Mouse (Mus musculus) CD4-positive, CD25-positive, alpha-beta regulatory T cell, adult 4 months (primary cell): ENCODE results near the gene Cplx1. TPM values are rescaled to one million over a fixed set of nuclear protein-coding genes. Genes with fewer than 3 reads are reported as not detected.
A peak's percentile ranks its signal among the peaks of the same experiment; 100 is the strongest.
"Not testable (repeated sequence)": the region's sequence is repeated elsewhere in the genome, so short reads cannot be mapped to it uniquely, and the experiment has no call there.

Experiments
- ATAC-seq: one replicate; pipeline ENCODE4 v1.8.0; 2017
- polyA plus RNA-seq, 2 experiments: library from polyadenylated mRNA; unstranded; fragments of 100-300 nt; shearing (Covaris generic); gene quantifications; one replicate each; pipeline ENCODE4 v1.2.1; 2017

Gene Cplx1
- polyA plus RNA-seq, 2 experiments from 2014 or later = not detected

- ATAC-seq = no peak
Observed at GRCm38 (mm10) chr5:108515581-108516361, 34.1 kb downstream of the Cplx1 start.

GRCm38 (mm10) chr5:108502286-108502685 is 47.5 kb downstream of the Cplx1 start:
- no peak for ATAC-seq

- ATAC-seq = no peak
Observed at GRCm38 (mm10) chr5:108501573-108501972, 48.3 kb downstream of the Cplx1 start.

GRCm38 (mm10) chr5:108486148-108486547 is 63.7 kb downstream of the Cplx1 start:
- not testable (repeated sequence) for ATAC-seq

GRCm38 (mm10) chr5:108485239-108485638 is 64.6 kb downstream of the Cplx1 start:
- ATAC-seq = peak; percentile 61

GRCm38 (mm10) chr5:108483006-108483405 is 66.8 kb downstream of the Cplx1 start:
- ATAC-seq = no peak

GRCm38 (mm10) chr5:108475977-108476376 is 73.8 kb downstream of the Cplx1 start:
- ATAC-seq = no peak

GRCm38 (mm10) chr5:108473737-108474136 is 76.1 kb downstream of the Cplx1 start:
- ATAC-seq = no peak

GRCm38 (mm10) chr5:108469617-108470016 is 80.2 kb downstream of the Cplx1 start:
- ATAC-seq = no peak

Other genes starting within 250 kb of the Cplx1 start
- gene Pigg, start 237.4 kb downstream of the Cplx1 start, polyA plus RNA-seq = 1 to 10 TPM; 2.7 to 5.7 TPM
- gene Gm42517, start 182.1 kb downstream of the Cplx1 start, polyA plus RNA-seq = not detected
- gene Pde6b, start 161.6 kb downstream of the Cplx1 start, polyA plus RNA-seq = 1 to 10 TPM; 1.5 to 1.8 TPM
- 100 to 1,000 TPM; 145 to 234 TPM for gene Atp5k, start 115.6 kb downstream of the Cplx1 start, polyA plus RNA-seq
- not detected for gene Mfsd7a, start 101.1 kb downstream of the Cplx1 start, polyA plus RNA-seq
- 1 to 10 TPM; 3.2 to 3.6 TPM for gene Pcgf3, start 88.8 kb downstream of the Cplx1 start, polyA plus RNA-seq
- 100 to 1,000 TPM in 1 of 2 experiments, 10 to 100 TPM in 1; 65.0 to 101 TPM for gene Gak, start 79.7 kb upstream of the Cplx1 start, polyA plus RNA-seq
- 10 to 100 TPM; 38.6 to 56.7 TPM for gene Tmem175, start 79.7 kb upstream of the Cplx1 start, polyA plus RNA-seq
- gene Idua, start 110.3 kb upstream of the Cplx1 start, polyA plus RNA-seq = 10 to 100 TPM; 22.1 to 56.4 TPM
- gene Dgkq, start 119.6 kb upstream of the Cplx1 start, polyA plus RNA-seq = 1 to 10 TPM; 5.2 to 7.0 TPM
- gene Slc26a1, start 125.5 kb upstream of the Cplx1 start, polyA plus RNA-seq = under 1 TPM; 0.16 to 0.20 TPM
- gene Fgfrl1, start 142.4 kb upstream of the Cplx1 start, polyA plus RNA-seq = under 1 TPM in 1 of 2 experiments, not detected in 1; 0.67 TPM
- gene Rnf212, start 225.0 kb upstream of the Cplx1 start, polyA plus RNA-seq = not detected
- not detected for gene Tmed11, start 245.3 kb upstream of the Cplx1 start, polyA plus RNA-seq